Mouse (Mus musculus) ES-Bruce4 (cell line): ENCODE results near the gene Fam189a2. TPM values are rescaled to one million over a fixed set of nuclear protein-coding genes. Genes with fewer than 3 reads are reported as not detected.

Experiments used
- H3K27ac ChIP-seq: 2 replicates; pipeline ENCODE4 v1.5.1; 2012; ENCODE audit warnings: low read length, inconsistent platforms; ENCODE audit not compliant: insufficient read depth
- H3K27me3 ChIP-seq: 2 replicates; pipeline ENCODE4 v1.6.1; 2012; ENCODE audit warnings: mild to moderate bottlenecking, low read length, inconsistent platforms; ENCODE audit not compliant: control insufficient read depth, poor library complexity, insufficient read depth, severe bottlenecking
- H3K36me3 ChIP-seq: 2 replicates; pipeline ENCODE4 v1.6.1; 2012; ENCODE audit warnings: inconsistent platforms, mild to moderate bottlenecking, low read length, moderate library complexity; ENCODE audit not compliant: control insufficient read depth, poor library complexity, insufficient read depth, severe bottlenecking
- H3K4me1 ChIP-seq: one replicate; pipeline ENCODE4 v1.8.1; 2011; ENCODE audit warnings: low read length; ENCODE audit not compliant: control insufficient read depth, insufficient read depth
- H3K4me3 ChIP-seq: 2 replicates; pipeline ENCODE4 v1.5.1; 2011; ENCODE audit warnings: low read depth, mild to moderate bottlenecking, low read length
- H3K9ac ChIP-seq: 2 replicates; pipeline ENCODE4 v1.6.1; 2012; ENCODE audit warnings: low read depth, mild to moderate bottlenecking, inconsistent platforms; ENCODE audit not compliant: poor library complexity, severe bottlenecking
- H3K9me3 ChIP-seq: replicated peaks from 2 replicates; pipeline ENCODE4 v1.6.1; 2012; ENCODE audit warnings: mild to moderate bottlenecking, low read length, inconsistent platforms; ENCODE audit not compliant: control insufficient read depth, poor library complexity, insufficient read depth, severe bottlenecking
- CTCF ChIP-seq: IDR thresholded peaks from one replicate; pipeline ENCODE4 v1.8.1; 2011; ENCODE audit warnings: low read depth, low read length
- EP300 ChIP-seq: IDR thresholded peaks from 2 replicates; pipeline ENCODE4 v1.6.1; 2011; ENCODE audit warnings: low read depth, low read length; ENCODE audit not compliant: insufficient read depth
- POLR2A ChIP-seq: IDR thresholded peaks from one replicate; pipeline ENCODE4 v1.8.1; 2011; ENCODE audit warnings: low read length; ENCODE audit not compliant: insufficient read depth
- polyA plus RNA-seq: library from polyadenylated mRNA; stranded (reverse); fragments of >200 nt; gene quantifications from 2 replicates; pipeline ENCODE4 v1.2.4, GENCODE M21; 2011; ENCODE audit warnings: low read depth; ENCODE audit not compliant: missing spikeins, insufficient read depth, insufficient read length

Gene Fam189a2
- polyA plus RNA-seq, 1 experiment = 1.7 TPM

GRCm38 (mm10) chr19:23995766-23996399 lies 34.9 kb downstream of the Fam189a2 start:
- no peak overlapping the region for H3K27ac ChIP-seq
- no peak overlapping the region for H3K9ac ChIP-seq
- no peaks in the 10 kb centered on the region for H3K36me3 ChIP-seq
- H3K9me3 ChIP-seq = no peaks in the 10 kb centered on the region
- no peak overlapping the region for H3K4me3 ChIP-seq
- no peaks in the 10 kb centered on the region for H3K4me1 ChIP-seq
- no peaks in the 10 kb centered on the region for H3K27me3 ChIP-seq
- TF ChIP-seq POLR2A (no peak), CTCF (no peak), EP300 (no peak)

GRCm38 (mm10) chr19:23988166-23988565 lies 42.7 kb downstream of the Fam189a2 start:
- Histone ChIP-seq H3K27me3 (no peaks in the 10 kb centered on the region), H3K4me1 (no peaks in the 10 kb centered on the region), H3K9me3 (no peaks in the 10 kb centered on the region), H3K4me3 (no peak overlapping the region), H3K36me3 (no peaks in the 10 kb centered on the region), H3K27ac (no peak overlapping the region), H3K9ac (no peak overlapping the region)
- TF ChIP-seq EP300 (no peak), CTCF (no peak), POLR2A (no peak)

- Histone ChIP-seq H3K4me3 (no peak overlapping the region), H3K36me3 (no peaks in the 10 kb centered on the region), H3K9me3 (no peaks in the 10 kb centered on the region), H3K9ac (no peak overlapping the region), H3K27me3 (no peaks in the 10 kb centered on the region), H3K27ac (no peak overlapping the region), H3K4me1 (no peaks in the 10 kb centered on the region)
- TF ChIP-seq CTCF = no peak
- no peak for TF ChIP-seq POLR2A
- TF ChIP-seq EP300 = no peak
These were observed 43.5 kb downstream of the Fam189a2 start for GRCm38 (mm10) chr19:23987291-23987690.

GRCm38 (mm10) chr19:23984186-23984585 lies 46.6 kb downstream of the Fam189a2 start:
- no peak for TF ChIP-seq POLR2A
- TF ChIP-seq CTCF = no peak
- TF ChIP-seq EP300 = no peak
- Histone ChIP-seq H3K27ac (no peak overlapping the region), H3K4me1 (no peaks in the 10 kb centered on the region), H3K36me3 (no peaks in the 10 kb centered on the region), H3K4me3 (no peak overlapping the region), H3K9me3 (no peaks in the 10 kb centered on the region), H3K27me3 (no peaks in the 10 kb centered on the region), H3K9ac (no peak overlapping the region)

GRCm38 (mm10) chr19:23980598-23980997 lies 50.2 kb downstream of the Fam189a2 start:
- Histone ChIP-seq H3K9me3 (no peaks in the 10 kb centered on the region), H3K36me3 (no peaks in the 10 kb centered on the region), H3K9ac (no peak overlapping the region), H3K4me3 (no peak overlapping the region), H3K27me3 (no peaks in the 10 kb centered on the region), H3K4me1 (no peaks in the 10 kb centered on the region), H3K27ac (no peak overlapping the region)
- no peak for TF ChIP-seq POLR2A
- TF ChIP-seq EP300 = no peak
- no peak for TF ChIP-seq CTCF

GRCm38 (mm10) chr19:23977901-23978443 lies 52.8 kb downstream of the Fam189a2 start:
- Histone ChIP-seq H3K36me3 (no peaks in the 10 kb centered on the region), H3K27me3 (no peaks in the 10 kb centered on the region), H3K9ac (no peak overlapping the region), H3K4me1 (no peaks in the 10 kb centered on the region), H3K4me3 (no peak overlapping the region), H3K9me3 (no peaks in the 10 kb centered on the region), H3K27ac (no peak overlapping the region)
- TF ChIP-seq POLR2A = no peak
- no peak for TF ChIP-seq EP300
- no peak for TF ChIP-seq CTCF
